Mouse (Mus musculus) liver, embryonic 15.5 days (tissue): Measurements from ENCODE around the gene Slc47a1. TPM values are rescaled to one million over a fixed set of nuclear protein-coding genes. Genes with fewer than 3 reads are reported as not detected.
A peak's percentile ranks its signal among the peaks of the same experiment; 100 is the strongest.
"Not testable (repeated sequence)": the region's sequence is repeated elsewhere in the genome, so short reads cannot be mapped to it uniquely, and the experiment has no call there.

ENCODE experiments used
- ATAC-seq: fragments of 200-750 bp; cut with Nextera tagmentation; 2 replicates; pipeline ENCODE4 v1.8.0; 2017; ENCODE audit warnings: moderate number of reproducible peaks, mild to moderate bottlenecking, moderate library complexity; ENCODE audit not compliant: insufficient read depth
- H3K27ac ChIP-seq: fragments of 300-500 bp; sonication (generic); replicated peaks from 2 replicates; pipeline ENCODE4 v1.5.1; 2015; ENCODE audit warnings: mild to moderate bottlenecking, inconsistent platforms
- H3K27me3 ChIP-seq: fragments of 300-500 bp; sonication (generic); 2 replicates; pipeline ENCODE4 v1.6.1; 2015; ENCODE audit warnings: mild to moderate bottlenecking, inconsistent platforms
- H3K36me3 ChIP-seq: fragments of 300-500 bp; sonication (generic); replicated peaks from 2 replicates; pipeline ENCODE4 v1.6.1; 2015; ENCODE audit warnings: moderate library complexity, mild to moderate bottlenecking, inconsistent platforms
- H3K4me1 ChIP-seq: fragments of 300-500 bp; sonication (generic); replicated peaks from 2 replicates; pipeline ENCODE4 v1.6.1; 2015; ENCODE audit warnings: inconsistent platforms
- H3K4me2 ChIP-seq: fragments of 300-500 bp; sonication (generic); 2 replicates; pipeline ENCODE4 v1.6.1; 2015; ENCODE audit warnings: moderate library complexity, mild to moderate bottlenecking, inconsistent platforms
- H3K4me3 ChIP-seq: fragments of 300-500 bp; sonication (generic); replicated peaks from 2 replicates; pipeline ENCODE4 v1.5.1; 2015; ENCODE audit warnings: mild to moderate bottlenecking, inconsistent platforms
- H3K9ac ChIP-seq: fragments of 300-500 bp; sonication (generic); 2 replicates; pipeline ENCODE4 v1.6.1; 2015; ENCODE audit warnings: moderate library complexity, mild to moderate bottlenecking, inconsistent platforms
- H3K9me3 ChIP-seq: fragments of 300-500 bp; sonication (generic); replicated peaks from 2 replicates; pipeline ENCODE4 v1.6.1; 2016; ENCODE audit warnings: inconsistent platforms
- WGBS: fragments of 180-500 bp; shearing (Covaris S2); methylation state at CpG from one replicate; pipeline ENCODE4 v1.1.7; 2015; ENCODE audit warnings: mixed read lengths; ENCODE audit not compliant: insufficient replicate concordance; 5-methylcytosine and 5-hydroxymethylcytosine counted together
- polyA plus RNA-seq: library from polyadenylated mRNA; unstranded; fragments of >200 nt; fragmentation: Nextera tagmentation; extraction: Ambion mirVana; gene quantifications from 2 replicates; pipeline ENCODE4 v1.2.1, GENCODE M21; 2015

Slc47a1 gene
- polyA plus RNA-seq, result 14.6 and 17.9 TPM in 2 replicates

GRCm38 (mm10) chr11:61377881-61378613 is at the start of gene Slc47a1:
TSS of gene Slc47a1 (minus strand) at chr11:61378345.
- H3K4me3 ChIP-seq, result peak within 1 kb of the TSS; percentile 36
- ATAC-seq, result peak; percentile 51
- 14% methylated on average over 39 of the region's 39 CpGs for WGBS
- H3K9ac ChIP-seq, result no peak within 1 kb of the TSS
- no peaks in the 10 kb centered on the region for H3K36me3 ChIP-seq
- peak within 1 kb of the TSS; percentile 38; the same call in 1 of the 2 replicates for H3K27ac ChIP-seq
- H3K27me3 ChIP-seq, result peaks cover 40% of the 10 kb centered on the region
- H3K4me1 ChIP-seq, result 0 out of 2 replicates have a peak, but pooled peaks cover 4% of the 10 kb centered on the region
- no peaks in the 10 kb centered on the region for H3K9me3 ChIP-seq
- H3K4me2 ChIP-seq, result peak within 1 kb of the TSS; percentile 55

GRCm38 (mm10) chr11:61419253-61419652 is 41.1 kb upstream of the Slc47a1 start:
- H3K4me2 ChIP-seq, result no peak overlapping the region
- 63% methylated on average over 6 of the region's 6 CpGs for WGBS
- no peak overlapping the region for H3K9ac ChIP-seq
- H3K9me3 ChIP-seq, result no peaks in the 10 kb centered on the region
- no peak for ATAC-seq
- H3K4me1 ChIP-seq, result no peaks in the 10 kb centered on the region
- no peaks in the 10 kb centered on the region for H3K27me3 ChIP-seq
- no peak overlapping the region for H3K4me3 ChIP-seq
- no peak overlapping the region for H3K27ac ChIP-seq
- H3K36me3 ChIP-seq, result no peaks in the 10 kb centered on the region

- Histone ChIP-seq H3K27ac (no peak overlapping the region), H3K4me2 (no peak overlapping the region), H3K4me1 (no peaks in the 10 kb centered on the region), H3K36me3 (no peaks in the 10 kb centered on the region), H3K9ac (no peak overlapping the region), H3K9me3 (no peaks in the 10 kb centered on the region), H3K27me3 (no peaks in the 10 kb centered on the region), H3K4me3 (no peak overlapping the region)
- 20% methylated on average over 6 of the region's 6 CpGs for WGBS
- no peak for ATAC-seq
These were observed 39.9 kb upstream of the Slc47a1 start for GRCm38 (mm10) chr11:61417945-61418551.

GRCm38 (mm10) chr11:61416540-61416939 is 38.4 kb upstream of the Slc47a1 start:
- not testable (repeated sequence) for H3K27me3 ChIP-seq, H3K4me2 ChIP-seq, H3K36me3 ChIP-seq, H3K27ac ChIP-seq, H3K4me1 ChIP-seq, H3K4me3 ChIP-seq, H3K9ac ChIP-seq, H3K9me3 ChIP-seq, ATAC-seq
- WGBS, result 75% methylated on average over 17 of the region's 17 CpGs

- no peaks in the 10 kb centered on the region for H3K9me3 ChIP-seq
- H3K4me3 ChIP-seq, result no peak overlapping the region
- H3K4me1 ChIP-seq, result no peaks in the 10 kb centered on the region
- 0 out of 2 replicates have a peak, but pooled peaks cover 5% of the 10 kb centered on the region for H3K27me3 ChIP-seq
- no peak overlapping the region for H3K27ac ChIP-seq
- ATAC-seq, result no peak
- H3K9ac ChIP-seq, result no peak overlapping the region
- no peak overlapping the region for H3K4me2 ChIP-seq
- no peaks in the 10 kb centered on the region for H3K36me3 ChIP-seq
- 56% methylated on average over 1 of the region's 1 CpGs for WGBS
These were observed 37.3 kb upstream of the Slc47a1 start for GRCm38 (mm10) chr11:61415444-61415843.

GRCm38 (mm10) chr11:61414560-61414959 is 36.4 kb upstream of the Slc47a1 start:
- H3K4me2 ChIP-seq, result no peak overlapping the region
- 58% methylated on average over 3 of the region's 3 CpGs for WGBS
- H3K27me3 ChIP-seq, result 0 out of 2 replicates have a peak, but pooled peaks cover 10% of the 10 kb centered on the region
- no peak overlapping the region for H3K27ac ChIP-seq
- no peak for ATAC-seq
- H3K36me3 ChIP-seq, result no peaks in the 10 kb centered on the region
- no peaks in the 10 kb centered on the region for H3K9me3 ChIP-seq
- H3K4me1 ChIP-seq, result no peaks in the 10 kb centered on the region
- H3K9ac ChIP-seq, result no peak overlapping the region
- H3K4me3 ChIP-seq, result no peak overlapping the region

- no peak for ATAC-seq
These were observed 35.3 kb upstream of the Slc47a1 start for GRCm38 (mm10) chr11:61413411-61413810.

GRCm38 (mm10) chr11:61411809-61412208 is 33.7 kb upstream of the Slc47a1 start:
- H3K4me1 ChIP-seq, result peaks cover 12% of the 10 kb centered on the region; the same call in 1 of the 2 replicates
- H3K9ac ChIP-seq, result no peak overlapping the region
- no peak for ATAC-seq
- no peaks in the 10 kb centered on the region for H3K36me3 ChIP-seq
- 32% methylated on average over 7 of the region's 7 CpGs for WGBS
- no peak overlapping the region for H3K4me2 ChIP-seq
- no peaks in the 10 kb centered on the region for H3K9me3 ChIP-seq
- no peak overlapping the region for H3K4me3 ChIP-seq
- H3K27me3 ChIP-seq, result peaks cover 28% of the 10 kb centered on the region; the same call in 1 of the 2 replicates
- H3K27ac ChIP-seq, result no peak overlapping the region

More at GRCm38 (mm10) chr11:61413411-61413810, 35.3 kb upstream of the Slc47a1 start:
- H3K27ac ChIP-seq, result no peak overlapping the region
- H3K4me1 ChIP-seq, result 0 out of 2 replicates have a peak, but pooled peaks cover 3% of the 10 kb centered on the region
- H3K36me3 ChIP-seq, result no peaks in the 10 kb centered on the region
- 34% methylated on average over 5 of the region's 5 CpGs for WGBS
- no peak overlapping the region for H3K9ac ChIP-seq
- H3K9me3 ChIP-seq, result no peaks in the 10 kb centered on the region
- no peak overlapping the region for H3K4me2 ChIP-seq
- no peak overlapping the region for H3K4me3 ChIP-seq
- 0 out of 2 replicates have a peak, but pooled peaks cover 14% of the 10 kb centered on the region for H3K27me3 ChIP-seq

GRCm38 (mm10) chr11:61411221-61411620 is 33.1 kb upstream of the Slc47a1 start:
- Histone ChIP-seq H3K4me3 (no peak overlapping the region), H3K36me3 (no peaks in the 10 kb centered on the region), H3K4me1 (peaks cover 12% of the 10 kb centered on the region; the same call in 1 of the 2 replicates), H3K9ac (no peak overlapping the region), H3K9me3 (no peaks in the 10 kb centered on the region), H3K27ac (no peak overlapping the region), H3K27me3 (peaks cover 34% of the 10 kb centered on the region; the same call in 1 of the 2 replicates), H3K4me2 (no peak overlapping the region)
- WGBS, result 74% methylated on average over 11 of the region's 11 CpGs
- no peak for ATAC-seq

GRCm38 (mm10) chr11:61410129-61410528 is 32.0 kb upstream of the Slc47a1 start:
- H3K4me2 ChIP-seq, result no peak overlapping the region
- ATAC-seq, result no peak
- H3K4me1 ChIP-seq, result peaks cover 12% of the 10 kb centered on the region; the same call in 1 of the 2 replicates
- H3K36me3 ChIP-seq, result no peaks in the 10 kb centered on the region
- H3K4me3 ChIP-seq, result no peak overlapping the region
- no peak overlapping the region for H3K9ac ChIP-seq
- H3K27ac ChIP-seq, result no peak overlapping the region
- WGBS, result 8% methylated on average over 1 of the region's 1 CpGs
- no peaks in the 10 kb centered on the region for H3K9me3 ChIP-seq
- H3K27me3 ChIP-seq, result peaks cover 40% of the 10 kb centered on the region; the same call in 1 of the 2 replicates

GRCm38 (mm10) chr11:61409051-61409450 is 30.9 kb upstream of the Slc47a1 start:
- Histone ChIP-seq H3K9ac (no peak overlapping the region), H3K4me2 (peak overlapping the region; percentile 78), H3K9me3 (no peaks in the 10 kb centered on the region), H3K36me3 (no peaks in the 10 kb centered on the region), H3K4me3 (peak overlapping the region; percentile 70), H3K27ac (no peak overlapping the region), H3K27me3 (peaks cover 40% of the 10 kb centered on the region; the same call in 1 of the 2 replicates), H3K4me1 (peaks cover 12% of the 10 kb centered on the region; the same call in 1 of the 2 replicates)
- ATAC-seq, result no peak
- WGBS, result 21% methylated on average over 3 of the region's 3 CpGs
